Mouse (Mus musculus): ENCODE results near the gene Asic5.

GRCm38 (mm10) chr3:82029229-82029628, 47.1 kb downstream of the Asic5 start:
- TF ChIP-seq CTCF (IDR thresholded peaks at IDR 0.05; ENCODE audit: borderline replicate concordance, control insufficient read depth, extremely low read depth, insufficient read depth, low read length, poor library complexity) (no peak), POLR2A (IDR thresholded peaks at IDR 0.05; ENCODE audit: control insufficient read depth, extremely low read depth, insufficient read depth, low read length, poor library complexity) (no peak)

All from thymus, adult 2 months (tissue).